Mouse (Mus musculus) ES-Bruce4 (cell line): Measurements from ENCODE around the gene Olfr512. TPM values are rescaled to one million over a fixed set of nuclear protein-coding genes. Genes with fewer than 3 reads are reported as not detected.

Experiments
- H3K27ac ChIP-seq: 2 replicates; pipeline ENCODE4 v1.5.1; 2012; ENCODE audit warnings: low read length, inconsistent platforms; ENCODE audit not compliant: insufficient read depth
- H3K27me3 ChIP-seq: 2 replicates; pipeline ENCODE4 v1.6.1; 2012; ENCODE audit warnings: mild to moderate bottlenecking, low read length, inconsistent platforms; ENCODE audit not compliant: control insufficient read depth, poor library complexity, insufficient read depth, severe bottlenecking
- H3K36me3 ChIP-seq: 2 replicates; pipeline ENCODE4 v1.6.1; 2012; ENCODE audit warnings: inconsistent platforms, mild to moderate bottlenecking, low read length, moderate library complexity; ENCODE audit not compliant: control insufficient read depth, poor library complexity, insufficient read depth, severe bottlenecking
- H3K4me1 ChIP-seq: one replicate; pipeline ENCODE4 v1.8.1; 2011; ENCODE audit warnings: low read length; ENCODE audit not compliant: control insufficient read depth, insufficient read depth
- H3K4me3 ChIP-seq: 2 replicates; pipeline ENCODE4 v1.5.1; 2011; ENCODE audit warnings: low read depth, mild to moderate bottlenecking, low read length
- H3K9ac ChIP-seq: 2 replicates; pipeline ENCODE4 v1.6.1; 2012; ENCODE audit warnings: low read depth, mild to moderate bottlenecking, inconsistent platforms; ENCODE audit not compliant: poor library complexity, severe bottlenecking
- H3K9me3 ChIP-seq: replicated peaks from 2 replicates; pipeline ENCODE4 v1.6.1; 2012; ENCODE audit warnings: mild to moderate bottlenecking, low read length, inconsistent platforms; ENCODE audit not compliant: control insufficient read depth, poor library complexity, insufficient read depth, severe bottlenecking
- CTCF ChIP-seq: IDR thresholded peaks from one replicate; pipeline ENCODE4 v1.8.1; 2011; ENCODE audit warnings: low read depth, low read length
- EP300 ChIP-seq: IDR thresholded peaks from 2 replicates; pipeline ENCODE4 v1.6.1; 2011; ENCODE audit warnings: low read depth, low read length; ENCODE audit not compliant: insufficient read depth
- POLR2A ChIP-seq: IDR thresholded peaks from one replicate; pipeline ENCODE4 v1.8.1; 2011; ENCODE audit warnings: low read length; ENCODE audit not compliant: insufficient read depth
- polyA plus RNA-seq: library from polyadenylated mRNA; stranded (reverse); fragments of >200 nt; gene quantifications from 2 replicates; pipeline ENCODE4 v1.2.4, GENCODE M21; 2011; ENCODE audit warnings: low read depth; ENCODE audit not compliant: missing spikeins, insufficient read depth, insufficient read length

Gene Olfr512
- not detected in 2 replicates for polyA plus RNA-seq

GRCm38 (mm10) chr7:108713020-108713419, at the start of gene Olfr512:
TSS of gene Olfr512 (plus strand) at chr7:108713320.
- Histone ChIP-seq H3K9me3 (no peaks in the 10 kb centered on the region), H3K4me3 (no peak within 1 kb of the TSS), H3K27me3 (no peaks in the 10 kb centered on the region), H3K9ac (no peak within 1 kb of the TSS), H3K4me1 (no peaks in the 10 kb centered on the region), H3K36me3 (no peaks in the 10 kb centered on the region), H3K27ac (no peak within 1 kb of the TSS)
- no peak for TF ChIP-seq POLR2A

GRCm38 (mm10) chr7:108666118-108666517, 47.0 kb upstream of the Olfr512 start, which contains the start of gene Olfr510:
TSS of gene Olfr510 (plus strand) at chr7:108666418.
- Histone ChIP-seq H3K9ac (no peak within 1 kb of the TSS), H3K4me1 (no peaks in the 10 kb centered on the region), H3K4me3 (no peak within 1 kb of the TSS), H3K27me3 (no peaks in the 10 kb centered on the region), H3K27ac (no peak within 1 kb of the TSS), H3K36me3 (no peaks in the 10 kb centered on the region), H3K9me3 (0 out of 2 replicates have a peak, but pooled peaks cover 4% of the 10 kb centered on the region)
- no peak for TF ChIP-seq CTCF
- no peak for TF ChIP-seq POLR2A
- no peak for TF ChIP-seq EP300

GRCm38 (mm10) chr7:108671058-108671457, 42.1 kb upstream of the Olfr512 start:
- no peaks in the 10 kb centered on the region for H3K36me3 ChIP-seq
- H3K9me3 ChIP-seq: peaks cover 44% of the 10 kb centered on the region
- no peak overlapping the region for H3K9ac ChIP-seq
- no peak overlapping the region for H3K27ac ChIP-seq
- no peaks in the 10 kb centered on the region for H3K27me3 ChIP-seq
- H3K4me1 ChIP-seq: no peaks in the 10 kb centered on the region
- TF ChIP-seq CTCF (no peak), POLR2A (no peak), EP300 (no peak)
- H3K4me3 ChIP-seq: no peak overlapping the region

GRCm38 (mm10) chr7:108678886-108679285, 34.2 kb upstream of the Olfr512 start:
- Histone ChIP-seq H3K36me3 (no peaks in the 10 kb centered on the region), H3K27me3 (no peaks in the 10 kb centered on the region), H3K4me1 (peaks cover 3% of the 10 kb centered on the region), H3K9ac (no peak overlapping the region), H3K4me3 (no peak overlapping the region), H3K9me3 (peaks cover 25% of the 10 kb centered on the region), H3K27ac (0 out of 2 replicates have a peak overlapping the region, but pooled peaks have one; percentile 28)
- 0 out of 2 replicates have a peak, but pooled peaks have one; percentile 50 for TF ChIP-seq EP300
- no peak for TF ChIP-seq CTCF

- Histone ChIP-seq H3K27ac (no peak within 1 kb of the TSS), H3K9ac (no peak within 1 kb of the TSS), H3K36me3 (no peaks in the 10 kb centered on the region), H3K4me1 (no peaks in the 10 kb centered on the region), H3K9me3 (no peaks in the 10 kb centered on the region), H3K4me3 (no peak within 1 kb of the TSS), H3K27me3 (no peaks in the 10 kb centered on the region)
- TF ChIP-seq POLR2A (no peak), EP300 (no peak), CTCF (no peak)
Observed at GRCm38 (mm10) chr7:108750673-108751072, 37.6 kb downstream of the Olfr512 start, which contains the start of gene Olfr513. TSS of gene Olfr513 (plus strand) at chr7:108750973.

- Histone ChIP-seq H3K27ac (no peak overlapping the region), H3K4me1 (peaks cover 2% of the 10 kb centered on the region), H3K27me3 (no peaks in the 10 kb centered on the region), H3K4me3 (no peak overlapping the region), H3K9me3 (no peaks in the 10 kb centered on the region), H3K36me3 (no peaks in the 10 kb centered on the region), H3K9ac (no peak overlapping the region)
- TF ChIP-seq POLR2A (no peak), EP300 (no peak), CTCF (no peak)
Observed at GRCm38 (mm10) chr7:108760411-108760810, 47.3 kb downstream of the Olfr512 start.

Other genes with a start within 250 kb of the Olfr512 start
- not detected in 2 replicates for gene Olfr498, start 248.0 kb upstream of the Olfr512 start, polyA plus RNA-seq
- not detected in 2 replicates for gene Olfr502, start 188.3 kb upstream of the Olfr512 start, polyA plus RNA-seq
- gene Olfr503, start 168.8 kb upstream of the Olfr512 start, polyA plus RNA-seq: not detected in 2 replicates
- gene Olfr504, start 147.5 kb upstream of the Olfr512 start, polyA plus RNA-seq: not detected in 2 replicates
- 0.20 TPM in 1 of 2 replicates, not detected in the other for gene Olfr506, start 102.5 kb upstream of the Olfr512 start, polyA plus RNA-seq
- gene Olfr507, start 91.5 kb upstream of the Olfr512 start, polyA plus RNA-seq: not detected in 2 replicates
- not detected in 2 replicates for gene Olfr508, start 83.3 kb upstream of the Olfr512 start, polyA plus RNA-seq
- gene Olfr509, start 61.4 kb upstream of the Olfr512 start, polyA plus RNA-seq: not detected in 2 replicates
- gene Olfr510, start 46.9 kb upstream of the Olfr512 start, polyA plus RNA-seq: not detected in 2 replicates
- not detected in 2 replicates for gene Olfr513, start 37.7 kb downstream of the Olfr512 start, polyA plus RNA-seq
- gene Olfr514, start 112.7 kb downstream of the Olfr512 start, polyA plus RNA-seq: not detected in 2 replicates
- gene Olfr516, start 137.2 kb downstream of the Olfr512 start, polyA plus RNA-seq: not detected in 2 replicates
- not detected in 2 replicates for gene Olfr517, start 159.1 kb downstream of the Olfr512 start, polyA plus RNA-seq
- gene Olfr518, start 171.7 kb downstream of the Olfr512 start, polyA plus RNA-seq: not detected in 2 replicates
- gene Olfr519, start 181.1 kb downstream of the Olfr512 start, polyA plus RNA-seq: not detected in 2 replicates
- gene Nlrp10, start 216.9 kb downstream of the Olfr512 start, polyA plus RNA-seq: not detected in 2 replicates
- gene Eif3f, start 221.1 kb downstream of the Olfr512 start, polyA plus RNA-seq: 223 and 235 TPM in 2 replicates
- gene Tub, start 237.0 kb downstream of the Olfr512 start, polyA plus RNA-seq: 3.2 and 3.8 TPM in 2 replicates